Mouse (Mus musculus): Measurements from ENCODE around the gene Eef1akmt4.
A peak's percentile ranks its signal among the peaks of the same experiment; 100 is the strongest.

Eef1akmt4 gene

GRCm38 (mm10) chr16:20611357-20612227 is at the start of gene Eef1akmt4, which contains the start of the genes Gm49333 and Alg3:
Gene Eef1akmt4 (plus strand): TSS chr16:20611593.
Gene Gm49333 (plus strand): TSS chr16:20611610.
Gene Alg3 (minus strand): TSS chr16:20611735.
- DNase-seq, result peak; percentile 92 to 94

DNA sequence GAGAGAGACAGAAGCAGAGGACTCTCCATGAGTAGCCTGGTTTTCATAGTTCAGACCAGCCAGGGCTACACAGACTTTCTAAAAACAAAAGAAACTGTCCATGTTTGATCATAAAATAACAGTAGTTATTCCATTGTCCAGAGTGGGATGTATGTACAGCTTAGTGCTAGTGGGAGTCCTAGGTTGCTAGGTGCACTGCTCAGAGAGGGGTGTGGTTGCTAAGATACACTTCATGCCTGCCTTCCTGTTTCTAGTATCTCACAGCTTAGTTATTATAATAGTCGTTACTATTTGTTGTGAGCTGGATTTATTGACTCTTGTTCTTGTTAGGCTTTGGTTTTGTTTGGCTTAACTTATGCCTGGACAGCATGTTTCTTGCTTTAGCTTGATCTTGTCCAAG is 46.3 kb upstream of the Eef1akmt4 start:
- DNase-seq, result no peak

DNA sequence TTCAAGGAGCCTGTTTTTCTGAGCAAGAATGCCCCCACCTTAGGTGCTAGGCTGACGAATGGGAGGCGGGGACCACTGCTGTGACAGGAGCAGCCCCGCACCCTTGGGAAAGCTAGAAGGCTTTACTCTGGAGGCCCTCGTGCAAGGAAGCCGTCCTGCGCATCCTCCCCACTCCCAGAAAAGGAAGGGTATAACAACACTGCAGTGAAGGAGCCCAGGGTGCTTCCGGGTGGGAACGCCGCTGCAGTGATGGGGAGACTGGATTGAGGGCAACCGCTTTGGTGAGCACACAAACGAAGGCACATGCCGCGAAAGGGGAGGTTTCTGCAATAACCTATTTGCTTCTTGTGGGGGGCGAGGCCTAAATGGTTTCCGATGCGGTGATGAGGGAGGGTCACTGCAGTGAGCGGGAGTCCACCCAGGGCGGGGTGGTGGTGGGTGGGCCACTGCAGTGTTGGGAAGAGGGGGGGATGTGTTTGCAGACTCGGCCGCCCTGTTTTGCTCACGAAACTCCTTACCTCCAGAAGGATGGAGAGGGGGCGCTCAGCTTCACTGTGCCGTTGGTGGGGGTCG is 21.9 kb upstream of the Eef1akmt4 start, which contains the start of gene Vwa5b2:
Vwa5b2 (plus strand) TSS at position 106 of the 573 bp plus-strand sequence.
- DNase-seq, result no peak

DNA sequence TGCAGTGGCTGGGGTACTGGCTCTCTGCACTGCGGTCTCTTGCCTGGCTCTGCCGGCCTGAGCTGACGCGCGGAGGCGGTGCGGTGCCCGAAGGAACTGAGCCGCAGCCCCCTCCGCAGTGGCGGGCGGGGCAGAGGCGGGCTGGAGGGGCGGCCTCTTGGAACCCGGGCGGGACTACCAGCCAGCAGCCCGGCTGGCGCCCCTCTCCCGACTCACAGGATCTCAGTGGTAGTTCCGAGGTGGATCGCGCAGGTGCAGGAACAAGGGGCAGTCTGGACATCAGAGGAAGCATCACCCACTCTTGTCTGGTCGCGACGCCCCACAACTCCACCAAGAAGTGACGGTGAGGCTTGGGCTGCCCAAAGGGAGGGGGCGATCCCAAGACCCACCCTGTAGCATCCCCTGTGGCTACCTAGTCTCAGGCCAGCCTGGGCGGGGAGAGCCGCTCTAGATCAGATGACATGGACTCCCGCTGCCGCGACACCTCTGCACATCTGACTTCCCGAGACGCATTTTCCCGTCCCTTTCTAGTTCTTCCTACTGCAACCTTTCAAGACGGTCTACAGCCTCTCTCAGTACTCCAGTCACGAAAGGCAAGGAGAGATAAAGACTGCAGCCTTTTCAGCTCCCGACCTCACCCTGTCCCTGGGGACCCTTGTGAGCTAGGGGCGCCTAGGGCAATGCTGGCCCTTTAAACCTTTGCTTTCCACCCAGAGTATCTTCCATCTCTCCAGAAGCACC is 21.3 kb upstream of the Eef1akmt4 start:
- peak in 1 of 2 experiments; percentile 25 for DNase-seq

GRCm38 (mm10) chr16:20590680-20591038 is 20.7 kb upstream of the Eef1akmt4 start:
- DNase-seq, result peak; percentile 11 to 36

GRCm38 (mm10) chr16:20591076-20591705 is 20.2 kb upstream of the Eef1akmt4 start:
- DNase-seq, result peak in 1 of 2 experiments; percentile 12

- DNase-seq, result no peak
These were observed 16.2 kb upstream of the Eef1akmt4 start for GRCm38 (mm10) chr16:20595060-20595673.

DNA sequence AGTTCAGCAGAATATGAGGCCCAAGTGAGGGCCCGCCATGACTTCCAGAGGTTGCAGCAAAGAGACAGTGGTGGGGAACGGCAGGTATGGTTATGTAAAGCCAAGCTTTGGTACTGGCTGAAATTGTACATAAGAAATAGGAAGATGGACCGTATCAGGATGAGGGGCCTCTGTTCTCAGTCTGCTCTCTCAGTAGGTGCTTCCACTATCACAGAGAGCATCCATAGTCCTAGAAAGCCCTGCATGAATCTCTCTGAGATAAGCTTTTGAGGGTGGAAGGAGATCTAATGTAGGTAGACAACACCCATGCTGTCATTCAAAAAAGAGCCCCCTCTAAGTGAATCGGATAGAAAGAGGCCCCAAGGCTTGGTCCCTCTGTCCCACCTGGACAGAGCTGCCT is 15.7 kb upstream of the Eef1akmt4 start:
- no peak for DNase-seq

GRCm38 (mm10) chr16:20596687-20597441 is 14.5 kb upstream of the Eef1akmt4 start:
- DNase-seq, result no peak

DNA sequence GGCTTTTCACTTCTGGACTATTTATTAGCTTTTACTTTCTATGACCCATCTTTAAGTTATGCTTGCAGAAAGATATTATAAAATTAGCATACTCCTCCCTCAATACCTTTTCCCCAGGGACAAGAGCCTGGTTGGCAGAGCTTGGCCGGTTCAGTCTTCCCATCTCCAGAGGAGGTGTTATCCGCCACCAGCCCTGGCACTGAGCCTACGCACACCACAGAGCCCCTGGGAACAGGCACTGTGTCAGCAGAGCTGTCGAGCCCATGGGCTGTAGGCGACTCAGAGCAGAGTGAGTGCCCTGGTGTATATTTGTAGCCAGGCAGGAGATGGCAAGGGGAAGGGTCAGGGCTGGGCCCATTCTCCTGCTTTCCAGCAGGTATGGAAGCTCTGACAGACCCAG is 10.9 kb upstream of the Eef1akmt4 start:
- no peak for DNase-seq

- DNase-seq, result no peak
These were observed 6.7 kb upstream of the Eef1akmt4 start for GRCm38 (mm10) chr16:20604705-20605104.

- peak; percentile 75 to 80 for DNase-seq
These were observed 664 bp upstream of the Eef1akmt4 start for GRCm38 (mm10) chr16:20610501-20611356.

DNA sequence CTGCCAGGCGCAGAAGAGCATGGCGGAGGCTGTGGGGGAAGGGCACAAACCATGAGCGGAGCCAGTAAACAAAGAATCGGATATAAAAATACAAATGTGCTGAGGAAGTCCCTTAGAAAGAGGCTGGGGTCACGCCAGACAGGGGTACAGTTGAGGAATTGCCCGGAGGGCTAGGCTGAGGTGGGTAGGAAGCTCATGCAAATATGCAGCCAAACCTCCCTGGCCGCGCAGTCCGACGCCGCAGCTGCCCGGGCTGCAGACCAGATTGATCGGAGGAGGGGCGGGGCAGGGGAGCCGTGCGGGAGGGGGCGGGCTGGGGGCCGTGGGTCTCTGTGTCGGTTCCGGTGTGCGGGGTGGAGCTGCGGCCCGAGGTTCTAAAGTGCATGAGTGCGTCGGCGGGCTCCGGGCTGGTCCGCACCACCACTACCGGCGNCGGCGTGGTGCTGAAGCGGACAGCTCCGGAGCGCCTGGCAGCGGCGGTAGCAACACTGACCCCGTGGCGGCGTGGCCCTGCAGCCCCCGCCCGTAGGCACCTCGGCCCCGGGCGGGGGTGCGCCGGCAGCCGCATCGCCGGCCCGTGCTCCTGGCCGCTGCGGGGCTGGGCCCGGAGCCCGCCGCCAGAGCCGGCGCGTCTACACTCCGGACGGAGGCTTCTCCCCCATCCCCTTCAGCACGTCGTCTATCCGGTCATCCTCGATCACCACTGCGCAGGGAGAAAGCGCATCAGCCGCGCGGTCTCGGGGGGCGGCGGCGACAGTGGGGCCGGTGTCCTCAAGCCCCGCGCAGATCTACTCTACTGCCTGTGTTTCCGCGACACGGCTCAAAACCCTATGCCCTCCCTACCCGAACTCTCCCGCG is 8.4 kb downstream of the Eef1akmt4 start:
- peak in 1 of 2 experiments; percentile 70 for DNase-seq

- DNase-seq, result peak in 1 of 2 experiments; percentile 2
These were observed 9.0 kb downstream of the Eef1akmt4 start for GRCm38 (mm10) chr16:20620399-20620735.

- DNase-seq, result no peak
These were observed 9.4 kb downstream of the Eef1akmt4 start for GRCm38 (mm10) chr16:20620751-20621190.

DNA sequence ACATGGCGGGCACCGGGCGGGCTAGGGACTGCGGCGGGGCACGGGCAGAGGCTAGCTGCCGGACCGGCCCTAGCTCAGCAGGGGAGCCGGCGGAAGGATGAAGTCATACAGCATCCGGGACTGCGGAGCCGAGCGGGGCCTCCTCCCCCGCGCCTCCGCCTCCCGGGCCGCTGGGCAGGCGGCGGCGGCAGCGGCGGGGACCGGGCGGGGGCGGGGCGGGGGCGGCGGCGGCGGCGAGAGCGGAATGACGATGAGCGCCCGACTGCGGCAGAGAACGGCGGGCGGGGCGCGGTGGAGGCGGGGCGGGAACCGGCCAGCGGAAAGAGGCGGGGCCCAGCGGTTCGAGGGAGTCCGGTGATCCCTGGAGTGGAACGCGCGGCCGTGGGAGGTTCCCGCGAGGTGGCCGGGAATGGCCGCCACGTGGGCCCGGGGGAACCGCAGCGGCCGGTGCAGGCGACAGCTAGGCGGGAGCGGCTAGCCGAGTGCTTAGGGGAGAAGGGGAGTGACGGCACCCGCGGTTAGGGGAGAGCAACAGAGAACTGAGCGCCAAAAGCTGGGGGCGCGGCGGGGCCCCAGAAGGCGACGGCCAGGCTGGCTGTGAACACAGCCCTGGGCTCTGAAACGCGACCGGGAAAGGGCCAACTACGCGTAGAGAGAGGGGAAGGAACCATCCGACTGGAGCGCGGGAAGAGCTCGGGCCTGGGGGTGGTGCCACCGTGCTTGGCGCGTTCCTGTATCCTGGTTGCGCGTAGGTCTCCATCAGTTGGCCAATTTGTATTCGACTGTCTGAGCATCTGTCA is 10.0 kb downstream of the Eef1akmt4 start, which contains the start of gene Camk2n2:
Camk2n2 (minus strand) TSS at position 97 of the 800 bp plus-strand sequence.
- DNase-seq, result peak; percentile 80 to 90

- peak; percentile 50 to 53 for DNase-seq
These were observed 10.7 kb downstream of the Eef1akmt4 start for GRCm38 (mm10) chr16:20621991-20622685.

GRCm38 (mm10) chr16:20623211-20623610 is 11.8 kb downstream of the Eef1akmt4 start:
- no peak for DNase-seq

Data from kidney, postnatal 36 days (tissue).